ENCODE assay signal across 30 mouse cellular contexts in genomic region chr6:66913355-66913754, GRCm38 (mm10). TPM values are rescaled to one million over a fixed set of nuclear protein-coding genes. Genes with fewer than 3 reads are reported as not detected.
DNase-seq lines count a peak whose midpoint lies in the region; ATAC-seq and TF ChIP-seq lines count a peak whose summit lies in the region.
"Had no signal": no experiment of that assay in that cellular context is flagged by ENCODE, and none has a peak within 500 bp of the region (broad histone marks: within the 10 kb centered on the region; RNA-seq: fewer than 3 reads in every experiment).

No protein-coding gene starts in this region.

- no peak for TF ChIP-seq POLR2A in embryonic fibroblast, embryonic 13.5 days (IDR thresholded peaks at IDR 0.05; ENCODE audit: low read depth, low read length)

- peak; percentile 42 for DNase-seq in heart, adult 11 months
- peak; percentile 48 for DNase-seq in kidney, adult 9 months
- peak; percentile 58 for DNase-seq in 3T3-L1 (ENCODE audit: low read depth, low spot score)
- no peak for DNase-seq in heart, postnatal 10 days
- no peak for DNase-seq in MN1 (ENCODE audit: low spot score)
- DNase-seq: adrenal gland, adult 8-10 months; adrenal gland, postnatal 25 days; cerebellum, adult 18-20 months; cerebellum, adult 9-10 months; cerebellum, postnatal 14 days; gastrocnemius, postnatal 10 days; gastrocnemius, postnatal 36 days; heart, postnatal 14 days; heart, postnatal 4 days; kidney, adult 11 months had no signal

- peaks cover 9% of the 10 kb centered on the region for H3K4me1 ChIP-seq in heart, embryonic 11.5 days (ENCODE audit: control insufficient read depth, insufficient read depth, low read length)
- H3K4me1 ChIP-seq in kidney, embryonic 16.5 days (ENCODE audit: insufficient read depth, low read length) = peaks cover 36% of the 10 kb centered on the region
- H3K4me1 ChIP-seq in embryonic fibroblast, embryonic 13.5 days (ENCODE audit: control insufficient read depth, insufficient read depth, low read length) = peaks cover 23% of the 10 kb centered on the region
- H3K4me1 ChIP-seq: forebrain, embryonic 13.5 days had no signal

- H3K27me3 ChIP-seq in heart, embryonic 11.5 days (ENCODE audit: control insufficient read depth, insufficient read depth, low read length) = no peaks in the 10 kb centered on the region
- no peaks in the 10 kb centered on the region for H3K27me3 ChIP-seq in kidney, embryonic 16.5 days (ENCODE audit: insufficient read depth, low read length)
- H3K27me3 ChIP-seq: CH12.LX; embryonic facial prominence, embryonic 12.5 days; forebrain, embryonic 13.5 days; heart, embryonic 12.5 days; heart, embryonic 15.5 days had no signal

- no peak overlapping the region for H3K9ac ChIP-seq in heart, embryonic 11.5 days (ENCODE audit: low read depth, low read length)
- H3K9ac ChIP-seq in kidney, embryonic 16.5 days (replicated peaks; ENCODE audit: low read length) = no peak overlapping the region
- H3K9ac ChIP-seq: embryonic facial prominence, embryonic 12.5 days; forebrain, embryonic 13.5 days; heart, embryonic 12.5 days; heart, embryonic 15.5 days; hindbrain, embryonic 14.5 days had no signal

- TF ChIP-seq CTCF in embryonic fibroblast, embryonic 13.5 days (IDR thresholded peaks at IDR 0.05; ENCODE audit: borderline replicate concordance, insufficient read depth, low read length) = no peak

- H3K36me3 ChIP-seq in heart, embryonic 11.5 days (ENCODE audit: control insufficient read depth, insufficient read depth, low read length) = no peaks in the 10 kb centered on the region
- peaks cover 7% of the 10 kb centered on the region; the same call in 1 of the 2 replicates for H3K36me3 ChIP-seq in kidney, embryonic 16.5 days (ENCODE audit: insufficient read depth, low read length)
- H3K36me3 ChIP-seq: embryonic facial prominence, embryonic 12.5 days; forebrain, embryonic 10.5 days; G1E; heart, embryonic 12.5 days; heart, embryonic 15.5 days had no signal

- H3K4me3 ChIP-seq in heart, embryonic 11.5 days (ENCODE audit: low read depth, low read length) = no peak overlapping the region
- no peak overlapping the region for H3K4me3 ChIP-seq in kidney, embryonic 16.5 days (ENCODE audit: low read length)
- H3K4me3 ChIP-seq in embryonic fibroblast, embryonic 13.5 days (ENCODE audit: insufficient read depth, low read length) = no peak overlapping the region
- H3K4me3 ChIP-seq: embryonic facial prominence, embryonic 12.5 days; forebrain, embryonic 10.5 days; forebrain, embryonic 13.5 days; heart, embryonic 12.5 days; heart, embryonic 15.5 days had no signal

- intact Hi-C loops in heart, postnatal 10 days (cut with DNase I) = no loop called here

- ATAC-seq in heart, embryonic 11.5 days (replicated peaks; ENCODE audit: insufficient number of reproducible peaks, low FRiP score, low TSS enrichment) = no peak
- ATAC-seq in kidney, embryonic 16.5 days (ENCODE audit: low FRiP score, low TSS enrichment) = no peak
- ATAC-seq: activated CD4-positive, CD25-positive, alpha-beta regulatory T cell, adult 4 months; forebrain, embryonic 13.5 days; forebrain, embryonic 16.5 days; hindbrain, postnatal 0 days; inflammation-experienced regulatory T-cells, adult 6 months had no signal

- H3K9me3 ChIP-seq in heart, embryonic 11.5 days (replicated peaks; ENCODE audit: control insufficient read depth, low read length) = no peaks in the 10 kb centered on the region
- no peaks in the 10 kb centered on the region for H3K9me3 ChIP-seq in kidney, embryonic 16.5 days (ENCODE audit: low read length)
- H3K9me3 ChIP-seq: embryonic facial prominence, embryonic 12.5 days; forebrain, embryonic 10.5 days; forebrain, embryonic 13.5 days; G1E; heart, embryonic 12.5 days; heart, embryonic 15.5 days had no signal

- H3K4me2 ChIP-seq in heart, embryonic 11.5 days = no peak overlapping the region
- no peak overlapping the region for H3K4me2 ChIP-seq in kidney, embryonic 16.5 days (replicated peaks; ENCODE audit: low read depth, low read length)
- H3K4me2 ChIP-seq: embryonic facial prominence, embryonic 12.5 days; forebrain, embryonic 13.5 days; heart, embryonic 12.5 days; heart, embryonic 15.5 days; hindbrain, embryonic 14.5 days had no signal

- H3K27ac ChIP-seq in heart, embryonic 11.5 days (ENCODE audit: low read depth, low read length) = no peak overlapping the region
- H3K27ac ChIP-seq in kidney, embryonic 16.5 days (ENCODE audit: low read length) = no peak overlapping the region
- peak overlapping the region; percentile 29; the same call in 1 of the 2 replicates for H3K27ac ChIP-seq in embryonic fibroblast, embryonic 13.5 days (ENCODE audit: insufficient read depth, low read length)
- H3K27ac ChIP-seq: embryonic facial prominence, embryonic 12.5 days; forebrain, embryonic 10.5 days; forebrain, embryonic 13.5 days; heart, embryonic 15.5 days; hindbrain, embryonic 14.5 days; hindbrain, postnatal 0 days had no signal

- 91% methylated on average over 1 of the region's 1 CpGs for WGBS in heart, embryonic 11.5 days (ENCODE audit: insufficient replicate concordance)
- 93% methylated on average over 1 of the region's 1 CpGs for WGBS in kidney, embryonic 16.5 days

RNA-seq across cellular contexts. Expression of gene Gng12, which starts 17.2 kb away (rescaled TPM):
- polyA plus RNA-seq in heart, embryonic 11.5 days (2014; fragmentation: Nextera tagmentation; extraction: Ambion mirVana) = 64.0 and 72.1 TPM in 2 replicates
- 111 and 119 TPM in 2 replicates for polyA plus RNA-seq in kidney, embryonic 16.5 days (2015; fragmentation: Nextera tagmentation; extraction: Ambion mirVana)
- 246 and 251 TPM in 2 replicates for polyA plus RNA-seq in embryonic fibroblast, embryonic 13.5 days (2011; ENCODE audit: insufficient read length, low read depth, missing spikeins)
- 10 to 100 TPM; 63.9 to 66.8 TPM for total RNA-seq in heart, postnatal 10 days (2021)
- polyA plus RNA-seq: G1E had no signal

Comparison
In these comparisons a context has a peak if more than half of its experiments do, and no peak if none do; other contexts are left out.
1. DNase-seq: peak in heart, adult 11 months (single experiment), kidney, adult 9 months (single experiment) and 3T3-L1 (single experiment); none in heart, postnatal 10 days (0 of 2) and MN1 (single experiment).